Mouse (Mus musculus): ENCODE measurements at regions not wholly inside any gene's neighbourhood (a gene's known extent, or its start where the extent isn't known, plus 50 kb on each side); places are given as distances from the start of the nearest gene placed in this dataset.

- TF ChIP-seq CTCF (IDR thresholded peaks at IDR 0.05; ENCODE audit: extremely low read depth, insufficient read depth, low read length): no peak
- TF ChIP-seq POLR2A (IDR thresholded peaks at IDR 0.05; ENCODE audit: extremely low read depth, insufficient read depth, low read length): no peak
These were observed 226.2 kb upstream of the Zdhhc25 start for GRCm38 (mm10) chr15:88373923-88374322.

Data from cortical plate, adult 2 months (tissue).